Mouse (Mus musculus) G1E (cell line): ENCODE data around the gene Mlh1.

Experiments
- CTCF ChIP-seq: IDR thresholded peaks from 2 replicates; pipeline ENCODE4 v1.5.1; 2012; ENCODE audit warnings: low read depth, low read length, inconsistent platforms, mixed read lengths
- GATA1 ChIP-seq: IDR thresholded peaks from 2 replicates; pipeline ENCODE4 v1.6.1; 2012; ENCODE audit warnings: borderline replicate concordance, low read length, inconsistent platforms, mixed read lengths
- GATA2 ChIP-seq: IDR thresholded peaks from 2 replicates; pipeline ENCODE4 v1.6.1; 2012; ENCODE audit warnings: low read depth, low read length, inconsistent platforms, borderline replicate concordance

GRCm38 (mm10) chr9:111312442-111313141 lies 41.0 kb upstream of the Mlh1 start:
- no peak for TF ChIP-seq GATA1
- no peak for TF ChIP-seq CTCF
- TF ChIP-seq GATA2, result no peak
